In genomic region chr3:83053126-83053525, GRCm38 (mm10) we compare ENCODE assay signal across 23 mouse cellular contexts. TPM values are rescaled to one million over a fixed set of nuclear protein-coding genes. Genes with fewer than 3 reads are reported as not detected.
DNase-seq lines count a peak whose midpoint lies in the region; ATAC-seq and TF ChIP-seq lines count a peak whose summit lies in the region.
"Had no signal": no experiment of that assay in that cellular context is flagged by ENCODE, and none has a peak within 500 bp of the region (broad histone marks: within the 10 kb centered on the region; RNA-seq: fewer than 3 reads in every experiment).

No protein-coding gene starts in this region.

- no peaks in the 10 kb centered on the region for H3K27me3 ChIP-seq in embryonic facial prominence, embryonic 14.5 days (replicated peaks; ENCODE audit: control insufficient read depth, insufficient read depth, low read length)
- H3K27me3 ChIP-seq in embryonic facial prominence, embryonic 10.5 days (replicated peaks; ENCODE audit: low read depth, poor library complexity, severe bottlenecking), result no peaks in the 10 kb centered on the region
- H3K27me3 ChIP-seq in liver, embryonic 12.5 days (replicated peaks), result no peaks in the 10 kb centered on the region
- H3K27me3 ChIP-seq in liver, embryonic 16.5 days (ENCODE audit: control insufficient read depth, insufficient read depth, low read depth, low read length), result no peaks in the 10 kb centered on the region
- H3K27me3 ChIP-seq: embryonic facial prominence, embryonic 13.5 days; heart, embryonic 15.5 days had no signal

- 0 out of 2 replicates have a peak overlapping the region, but pooled peaks have one; percentile 8 for H3K9ac ChIP-seq in embryonic facial prominence, embryonic 14.5 days (ENCODE audit: low read depth, low read length)
- no peak overlapping the region for H3K9ac ChIP-seq in liver, embryonic 12.5 days
- H3K9ac ChIP-seq in liver, embryonic 16.5 days (ENCODE audit: low read depth, low read length), result no peak overlapping the region
- H3K9ac ChIP-seq: embryonic facial prominence, embryonic 13.5 days; heart, embryonic 15.5 days; hindbrain, embryonic 14.5 days had no signal

- no peak for ATAC-seq in embryonic facial prominence, embryonic 14.5 days (ENCODE audit: low read depth)
- no peak for ATAC-seq in liver, embryonic 12.5 days
- no peak for ATAC-seq in liver, embryonic 16.5 days (ENCODE audit: low read depth)
- ATAC-seq: activated CD4-positive, CD25-positive, alpha-beta regulatory T cell, adult 4 months; forebrain, embryonic 14.5 days; Patski had no signal

- DNase-seq in embryonic facial prominence, embryonic 14.5 days (ENCODE audit: low spot score), result no peak
- DNase-seq in embryonic facial prominence, embryonic 10.5 days (ENCODE audit: low spot score), result no peak
- no peak for DNase-seq in liver
- DNase-seq in gastrocnemius, adult 2 months, result no peak
- DNase-seq in kidney, adult 9 months, result no peak
- DNase-seq: gastrocnemius, postnatal 36 days had no signal

- no peak overlapping the region for H3K4me3 ChIP-seq in embryonic facial prominence, embryonic 14.5 days (ENCODE audit: low read depth, low read length)
- no peak overlapping the region for H3K4me3 ChIP-seq in embryonic facial prominence, embryonic 10.5 days
- no peak overlapping the region for H3K4me3 ChIP-seq in liver, embryonic 12.5 days
- H3K4me3 ChIP-seq in liver, embryonic 16.5 days (ENCODE audit: low read depth, low read length), result no peak overlapping the region
- H3K4me3 ChIP-seq in gastrocnemius, adult 2 months, result no peak overlapping the region
- H3K4me3 ChIP-seq: embryonic facial prominence, embryonic 13.5 days; erythroblast, embryonic 14.5 days; forebrain, embryonic 10.5 days; heart, embryonic 15.5 days had no signal

- H3K27ac ChIP-seq in embryonic facial prominence, embryonic 14.5 days (replicated peaks; ENCODE audit: low read depth, low read length), result no peak overlapping the region
- H3K27ac ChIP-seq in embryonic facial prominence, embryonic 10.5 days (replicated peaks), result no peak overlapping the region
- H3K27ac ChIP-seq in liver, embryonic 12.5 days, result peak overlapping the region; percentile 20; the same call in 1 of the 2 replicates
- peak overlapping the region; percentile 37; the same call in 1 of the 2 replicates for H3K27ac ChIP-seq in liver, embryonic 16.5 days (ENCODE audit: low read length)
- no peak overlapping the region for H3K27ac ChIP-seq in gastrocnemius, adult 2 months
- H3K27ac ChIP-seq: embryonic facial prominence, embryonic 13.5 days; forebrain, embryonic 10.5 days; heart, embryonic 15.5 days; hindbrain, embryonic 14.5 days had no signal

- WGBS in embryonic facial prominence, embryonic 14.5 days, result 93% methylated on average over 7 of the region's 7 CpGs
- WGBS in embryonic facial prominence, embryonic 10.5 days, result 90% methylated on average over 7 of the region's 7 CpGs
- WGBS in liver, embryonic 12.5 days (ENCODE audit: insufficient replicate concordance), result 55% methylated on average over 7 of the region's 7 CpGs
- 62% methylated on average over 7 of the region's 7 CpGs for WGBS in liver, embryonic 16.5 days (ENCODE audit: insufficient replicate concordance)

- H3K36me3 ChIP-seq in embryonic facial prominence, embryonic 14.5 days (ENCODE audit: control insufficient read depth, insufficient read depth, low read length), result peaks cover 14% of the 10 kb centered on the region
- H3K36me3 ChIP-seq in embryonic facial prominence, embryonic 10.5 days (replicated peaks), result peaks cover 16% of the 10 kb centered on the region
- H3K36me3 ChIP-seq in liver, embryonic 12.5 days, result peaks cover 13% of the 10 kb centered on the region
- H3K36me3 ChIP-seq in liver, embryonic 16.5 days (ENCODE audit: control insufficient read depth, insufficient read depth), result no peaks in the 10 kb centered on the region

- no peak for TF ChIP-seq CTCF in gastrocnemius, adult 2 months (IDR thresholded peaks at IDR 0.05)

- intact Hi-C loops in gastrocnemius, adult 2 months (cut with DNase I), result loop anchor here (1.0 kb wide), 1 partner anchor 54 kb away; no protein-coding TSS in a partner anchor

- H3K4me2 ChIP-seq in embryonic facial prominence, embryonic 14.5 days (ENCODE audit: low read depth, low read length), result no peak overlapping the region
- H3K4me2 ChIP-seq in liver, embryonic 12.5 days, result no peak overlapping the region
- H3K4me2 ChIP-seq in liver, embryonic 16.5 days (ENCODE audit: low read depth, low read length), result no peak overlapping the region
- H3K4me2 ChIP-seq: embryonic facial prominence, embryonic 13.5 days; heart, embryonic 15.5 days; hindbrain, embryonic 14.5 days had no signal

- peaks cover 5% of the 10 kb centered on the region for H3K4me1 ChIP-seq in embryonic facial prominence, embryonic 14.5 days (ENCODE audit: control insufficient read depth, insufficient read depth, low read length)
- H3K4me1 ChIP-seq in embryonic facial prominence, embryonic 10.5 days, result peaks cover 9% of the 10 kb centered on the region
- H3K4me1 ChIP-seq in liver, embryonic 12.5 days, result peaks cover 32% of the 10 kb centered on the region
- H3K4me1 ChIP-seq in liver, embryonic 16.5 days (ENCODE audit: control insufficient read depth, low read depth, low read length), result peaks cover 10% of the 10 kb centered on the region

- no peaks in the 10 kb centered on the region for H3K9me3 ChIP-seq in embryonic facial prominence, embryonic 14.5 days (ENCODE audit: control insufficient read depth, low read length)
- no peaks in the 10 kb centered on the region for H3K9me3 ChIP-seq in embryonic facial prominence, embryonic 10.5 days
- no peaks in the 10 kb centered on the region for H3K9me3 ChIP-seq in liver, embryonic 12.5 days (replicated peaks)
- H3K9me3 ChIP-seq in liver, embryonic 16.5 days (replicated peaks; ENCODE audit: control insufficient read depth, low read length), result no peaks in the 10 kb centered on the region
- H3K9me3 ChIP-seq: embryonic facial prominence, embryonic 13.5 days; forebrain, embryonic 10.5 days; heart, embryonic 15.5 days had no signal

RNA-seq across cellular contexts. Expression of gene Plrg1, which starts 2.2 kb away (rescaled TPM):
- polyA plus RNA-seq in embryonic facial prominence, embryonic 14.5 days (2014; fragmentation: Nextera tagmentation; extraction: Ambion mirVana), result 86.1 and 98.0 TPM in 2 replicates
- 133 and 139 TPM in 2 replicates for polyA plus RNA-seq in embryonic facial prominence, embryonic 10.5 days (2016; fragmentation: Nextera tagmentation; extraction: Ambion mirVana)
- 66.2 and 69.4 TPM in 2 replicates for polyA plus RNA-seq in liver, embryonic 12.5 days (2016; fragmentation: Nextera tagmentation; extraction: Ambion mirVana)
- polyA plus RNA-seq in liver, embryonic 16.5 days (2015; fragmentation: Nextera tagmentation; extraction: Ambion mirVana), result 40.9 and 45.1 TPM in 2 replicates
- total RNA-seq in gastrocnemius, adult 2 months (2021), result 10 to 100 TPM; 22.8 to 23.0 TPM

RNA-seq across cellular contexts. Expression of gene Fgb, which starts 3.5 kb away (rescaled TPM):
- 0.10 TPM in 1 of 2 replicates, not detected in the other for polyA plus RNA-seq in embryonic facial prominence, embryonic 14.5 days (2014; fragmentation: Nextera tagmentation; extraction: Ambion mirVana)
- polyA plus RNA-seq in embryonic facial prominence, embryonic 10.5 days (2016; fragmentation: Nextera tagmentation; extraction: Ambion mirVana), result not detected in 2 replicates
- polyA plus RNA-seq in liver, embryonic 12.5 days (2016; fragmentation: Nextera tagmentation; extraction: Ambion mirVana), result 139 and 143 TPM in 2 replicates
- 794 and 880 TPM in 2 replicates for polyA plus RNA-seq in liver, embryonic 16.5 days (2015; fragmentation: Nextera tagmentation; extraction: Ambion mirVana)
- total RNA-seq in gastrocnemius, adult 2 months (2021), result not detected
- total RNA-seq: adrenal gland, postnatal 25 days; heart, adult 18-20 months; heart, postnatal 14 days; hematopoietic stem cell, adult 5-6 weeks had no signal
- polyA plus RNA-seq: activated CD4-positive, CD25-positive, alpha-beta regulatory T cell, adult 4 months; C2C12; cortical plate, adult 2 months; embryonic facial prominence, embryonic 13.5 days; forebrain, embryonic 10.5 days; forebrain, embryonic 14.5 days; hindbrain, embryonic 14.5 days; Patski had no signal

RNA-seq across cellular contexts. Expression of gene Fga, which starts 27.2 kb away (rescaled TPM):
- 0.09 TPM in 1 of 2 replicates, not detected in the other for polyA plus RNA-seq in embryonic facial prominence, embryonic 14.5 days (2014; fragmentation: Nextera tagmentation; extraction: Ambion mirVana)
- polyA plus RNA-seq in embryonic facial prominence, embryonic 10.5 days (2016; fragmentation: Nextera tagmentation; extraction: Ambion mirVana), result not detected in 2 replicates
- polyA plus RNA-seq in liver, embryonic 12.5 days (2016; fragmentation: Nextera tagmentation; extraction: Ambion mirVana), result 190 and 194 TPM in 2 replicates
- 1,431 and 1,544 TPM in 2 replicates for polyA plus RNA-seq in liver, embryonic 16.5 days (2015; fragmentation: Nextera tagmentation; extraction: Ambion mirVana)
- not detected for total RNA-seq in gastrocnemius, adult 2 months (2021)
- total RNA-seq: heart, adult 18-20 months; heart, postnatal 14 days; hematopoietic stem cell, adult 5-6 weeks had no signal
- polyA plus RNA-seq: activated CD4-positive, CD25-positive, alpha-beta regulatory T cell, adult 4 months; C2C12; cortical plate, adult 2 months; embryonic facial prominence, embryonic 13.5 days; forebrain, embryonic 10.5 days; forebrain, embryonic 14.5 days; hindbrain, embryonic 14.5 days; Patski had no signal

RNA-seq across cellular contexts. Expression of gene Fgg, which starts 45.6 kb away (rescaled TPM):
- 0.12 and 0.13 TPM in 2 replicates for polyA plus RNA-seq in embryonic facial prominence, embryonic 14.5 days (2014; fragmentation: Nextera tagmentation; extraction: Ambion mirVana)
- polyA plus RNA-seq in embryonic facial prominence, embryonic 10.5 days (2016; fragmentation: Nextera tagmentation; extraction: Ambion mirVana), result 0.16 and 0.18 TPM in 2 replicates
- polyA plus RNA-seq in liver, embryonic 12.5 days (2016; fragmentation: Nextera tagmentation; extraction: Ambion mirVana), result 170 and 179 TPM in 2 replicates
- polyA plus RNA-seq in liver, embryonic 16.5 days (2015; fragmentation: Nextera tagmentation; extraction: Ambion mirVana), result 1,261 and 1,385 TPM in 2 replicates
- total RNA-seq in gastrocnemius, adult 2 months (2021), result not detected
- total RNA-seq: heart, adult 18-20 months; heart, postnatal 14 days; hematopoietic stem cell, adult 5-6 weeks had no signal
- polyA plus RNA-seq: activated CD4-positive, CD25-positive, alpha-beta regulatory T cell, adult 4 months; C2C12; cerebellum, adult 2 months; cortical plate, adult 2 months; embryonic facial prominence, embryonic 13.5 days; erythroblast, embryonic 14.5 days; forebrain, embryonic 10.5 days; forebrain, embryonic 14.5 days; hindbrain, embryonic 14.5 days; Patski had no signal

Comparison
In these comparisons a context has a peak if more than half of its experiments do, and no peak if none do; other contexts are left out.
1. H3K27ac ChIP-seq: peak in liver, embryonic 12.5 days (single experiment) and liver, embryonic 16.5 days (single experiment); none in embryonic facial prominence, embryonic 14.5 days (single experiment), embryonic facial prominence, embryonic 10.5 days (single experiment) and gastrocnemius, adult 2 months (single experiment).
2. RNA of gene Fgb, which starts 3.5 kb away (polyA plus RNA-seq): 794 to 880 TPM in liver, embryonic 16.5 days and 139 to 143 TPM in liver, embryonic 12.5 days; 0.10 TPM in embryonic facial prominence, embryonic 14.5 days and not detected in embryonic facial prominence, embryonic 10.5 days; every median in the first group is over 100 times any median in the second.
3. RNA of gene Fga, which starts 27.2 kb away (polyA plus RNA-seq): 1,431 to 1,544 TPM in liver, embryonic 16.5 days and 190 to 194 TPM in liver, embryonic 12.5 days; 0.09 TPM in embryonic facial prominence, embryonic 14.5 days and not detected in embryonic facial prominence, embryonic 10.5 days; every median in the first group is over 100 times any median in the second.